Mouse (Mus musculus): ENCODE results near the gene Cdkal1.

Cdkal1 gene

GRCm38 (mm10) chr13:29855281-29856031 is at the start of gene Cdkal1:
Gene Cdkal1, minus strand, starts transcription at chr13:29855674.
- peak; percentile 62 to 68 for DNase-seq (ENCODE audit: low spot score in 2 of 2)

- DNase-seq (ENCODE audit: low spot score in 2 of 2): no peak
Observed at GRCm38 (mm10) chr13:29903341-29903740, 47.9 kb upstream of the Cdkal1 start.

- DNase-seq (ENCODE audit: low spot score in 2 of 2): no peak
Observed at GRCm38 (mm10) chr13:29902676-29903075, 47.2 kb upstream of the Cdkal1 start.

- DNase-seq (ENCODE audit: low spot score in 2 of 2): no peak
Observed at GRCm38 (mm10) chr13:29901641-29902040, 46.2 kb upstream of the Cdkal1 start.

- no peak for DNase-seq (ENCODE audit: low spot score in 2 of 2)
Observed at GRCm38 (mm10) chr13:29866780-29867179, 11.3 kb upstream of the Cdkal1 start.

- DNase-seq (ENCODE audit: low spot score in 2 of 2): no peak
Observed at GRCm38 (mm10) chr13:29864331-29864730, 8.9 kb upstream of the Cdkal1 start.

- no peak for DNase-seq (ENCODE audit: low spot score in 2 of 2)
Observed at GRCm38 (mm10) chr13:29860087-29860486, 4.6 kb upstream of the Cdkal1 start.

- no peak for DNase-seq (ENCODE audit: low spot score in 2 of 2)
Observed at GRCm38 (mm10) chr13:29857436-29857835, 2.0 kb upstream of the Cdkal1 start.

- no peak for DNase-seq (ENCODE audit: low spot score in 2 of 2)
Observed at GRCm38 (mm10) chr13:29854876-29855275, 598 bp downstream of the Cdkal1 start.

GRCm38 (mm10) chr13:29838409-29839047 is 16.9 kb downstream of the Cdkal1 start:
- DNase-seq (ENCODE audit: low spot score in 2 of 2): no peak

GRCm38 (mm10) chr13:29835170-29835569 is 20.3 kb downstream of the Cdkal1 start:
- peak in 1 of 2 experiments; percentile 17 for DNase-seq (ENCODE audit: low spot score in 2 of 2)

- no peak for DNase-seq (ENCODE audit: low spot score in 2 of 2)
Observed at GRCm38 (mm10) chr13:29833751-29834150, 21.7 kb downstream of the Cdkal1 start.

- DNase-seq (ENCODE audit: low spot score in 2 of 2): no peak
Observed at GRCm38 (mm10) chr13:29831126-29831525, 24.3 kb downstream of the Cdkal1 start.

GRCm38 (mm10) chr13:29828032-29828431 is 27.4 kb downstream of the Cdkal1 start:
- no peak for DNase-seq (ENCODE audit: low spot score in 2 of 2)

GRCm38 (mm10) chr13:29826469-29826868 is 29.0 kb downstream of the Cdkal1 start:
- no peak for DNase-seq (ENCODE audit: low spot score in 2 of 2)

GRCm38 (mm10) chr13:29826041-29826440 is 29.4 kb downstream of the Cdkal1 start:
- DNase-seq (ENCODE audit: low spot score in 2 of 2): no peak

GRCm38 (mm10) chr13:29824797-29825196 is 30.7 kb downstream of the Cdkal1 start:
- no peak for DNase-seq (ENCODE audit: low spot score in 2 of 2)

- no peak for DNase-seq (ENCODE audit: low spot score in 2 of 2)
Observed at GRCm38 (mm10) chr13:29824326-29824725, 31.1 kb downstream of the Cdkal1 start.

- DNase-seq (ENCODE audit: low spot score in 2 of 2): no peak
Observed at GRCm38 (mm10) chr13:29823906-29824305, 31.6 kb downstream of the Cdkal1 start.

- no peak for DNase-seq (ENCODE audit: low spot score in 2 of 2)
Observed at GRCm38 (mm10) chr13:29823487-29823886, 32.0 kb downstream of the Cdkal1 start.

- no peak for DNase-seq (ENCODE audit: low spot score in 2 of 2)
Observed at GRCm38 (mm10) chr13:29819910-29820583, 35.4 kb downstream of the Cdkal1 start.

GRCm38 (mm10) chr13:29819147-29819546 is 36.3 kb downstream of the Cdkal1 start:
- no peak for DNase-seq (ENCODE audit: low spot score in 2 of 2)

- DNase-seq (ENCODE audit: low spot score in 2 of 2): no peak
Observed at GRCm38 (mm10) chr13:29818314-29818713, 37.2 kb downstream of the Cdkal1 start.

All from spleen, postnatal 14 days (tissue).